Mouse (Mus musculus): ENCODE data around the gene Tnni1. TPM values are rescaled to one million over a fixed set of nuclear protein-coding genes. Genes with fewer than 3 reads are reported as not detected.

Gene Tnni1
- total RNA-seq, 1 experiment = 1.1 TPM

- no peak overlapping the region for H3K9ac ChIP-seq (ENCODE audit: insufficient read depth, low read depth, low read length, poor library complexity, severe bottlenecking)
- H3K27ac ChIP-seq (ENCODE audit: insufficient read depth, low read depth, low read length, poor library complexity, severe bottlenecking) = no peak overlapping the region; the same call in 1 of the 2 replicates
- DNase-seq (ENCODE audit: low read depth, low spot score) = no peak
- H3K4me1 ChIP-seq (ENCODE audit: control insufficient read depth in 2 of 2, insufficient read depth in 2 of 2, low read length in 2 of 2, poor library complexity in 1 of 2) = peaks cover 2 to 14% of the 10 kb centered on the region in 2 experiments; a peak in 2 of 4 replicates
- H3K9me3 ChIP-seq (ENCODE audit: control insufficient read depth, insufficient read depth, low read depth, low read length) = no peaks in the 10 kb centered on the region
- H3K4me3 ChIP-seq (ENCODE audit: insufficient read depth in 1 of 2, low read depth in 1 of 2, low read length in 2 of 2, poor library complexity in 1 of 2, severe bottlenecking in 1 of 2) = no peak overlapping the region
- no peaks in the 10 kb centered on the region for H3K36me3 ChIP-seq (ENCODE audit: control insufficient read depth, insufficient read depth, low read length, poor library complexity, severe bottlenecking)
- TF ChIP-seq CHD2 (IDR thresholded peaks at IDR 0.05; ENCODE audit: low read depth, low read length) (no peak), HCFC1 (IDR thresholded peaks at IDR 0.05; ENCODE audit: borderline replicate concordance, insufficient read depth, low read length) (no peak), MAFK (IDR thresholded peaks at IDR 0.05; ENCODE audit: insufficient read depth, low read depth, low read length) (no peak), ZNF384 (IDR thresholded peaks at IDR 0.05; ENCODE audit: low read depth, low read length) (no peak)
- in situ Hi-C loops (cut with MboI; ENCODE audit: low sequenced_read_pairs in 2 of 2, unreplicated experiment in 2 of 2) = no loop called here
These were observed 76.8 kb downstream of the Tnni1 start for GRCm38 (mm10) chr1:135856070-135856469.

GRCm38 (mm10) chr1:135857137-135857775 is 78.0 kb downstream of the Tnni1 start:
- in situ Hi-C loops (cut with MboI; ENCODE audit: low sequenced_read_pairs in 2 of 2, unreplicated experiment in 2 of 2) = no loop called here
- H3K27ac ChIP-seq (ENCODE audit: insufficient read depth, low read depth, low read length, poor library complexity, severe bottlenecking) = no peak overlapping the region
- H3K4me3 ChIP-seq (ENCODE audit: insufficient read depth in 1 of 2, low read depth in 1 of 2, low read length in 2 of 2, poor library complexity in 1 of 2, severe bottlenecking in 1 of 2) = no peak overlapping the region
- H3K4me1 ChIP-seq (ENCODE audit: control insufficient read depth in 2 of 2, insufficient read depth in 2 of 2, low read length in 2 of 2, poor library complexity in 1 of 2) = peaks cover 2 to 14% of the 10 kb centered on the region in 2 experiments; a peak in 2 of 4 replicates
- H3K9me3 ChIP-seq (ENCODE audit: control insufficient read depth, insufficient read depth, low read depth, low read length) = no peaks in the 10 kb centered on the region
- peak; percentile 31 for DNase-seq (ENCODE audit: low read depth, low spot score)
- H3K9ac ChIP-seq (ENCODE audit: insufficient read depth, low read depth, low read length, poor library complexity, severe bottlenecking) = no peak overlapping the region
- TF ChIP-seq MAFK (IDR thresholded peaks at IDR 0.05; ENCODE audit: insufficient read depth, low read depth, low read length) (no peak), CHD2 (IDR thresholded peaks at IDR 0.05; ENCODE audit: low read depth, low read length) (no peak), HCFC1 (IDR thresholded peaks at IDR 0.05; ENCODE audit: borderline replicate concordance, insufficient read depth, low read length) (no peak), ZNF384 (IDR thresholded peaks at IDR 0.05; ENCODE audit: low read depth, low read length) (no peak), ZC3H11A (IDR thresholded peaks at IDR 0.05; ENCODE audit: borderline replicate concordance, low read depth, low read length) (no peak)
- H3K36me3 ChIP-seq (ENCODE audit: control insufficient read depth, insufficient read depth, low read length, poor library complexity, severe bottlenecking) = no peaks in the 10 kb centered on the region

GRCm38 (mm10) chr1:135858533-135858932 is 79.3 kb downstream of the Tnni1 start:
- H3K4me1 ChIP-seq (ENCODE audit: control insufficient read depth in 2 of 2, insufficient read depth in 2 of 2, low read length in 2 of 2, poor library complexity in 1 of 2) = peaks cover 2 to 14% of the 10 kb centered on the region in 2 experiments; a peak in 2 of 4 replicates
- no peak for TF ChIP-seq ZNF384 (IDR thresholded peaks at IDR 0.05; ENCODE audit: low read depth, low read length)
- no peak for TF ChIP-seq CHD2 (IDR thresholded peaks at IDR 0.05; ENCODE audit: low read depth, low read length)
- TF ChIP-seq HCFC1 (IDR thresholded peaks at IDR 0.05; ENCODE audit: borderline replicate concordance, insufficient read depth, low read length) = no peak
- TF ChIP-seq MAFK (IDR thresholded peaks at IDR 0.05; ENCODE audit: insufficient read depth, low read depth, low read length) = no peak
- TF ChIP-seq ZC3H11A (IDR thresholded peaks at IDR 0.05; ENCODE audit: borderline replicate concordance, low read depth, low read length) = no peak
- no peak overlapping the region for H3K27ac ChIP-seq (ENCODE audit: insufficient read depth, low read depth, low read length, poor library complexity, severe bottlenecking)
- DNase-seq (ENCODE audit: low read depth, low spot score) = no peak
- no peaks in the 10 kb centered on the region for H3K36me3 ChIP-seq (ENCODE audit: control insufficient read depth, insufficient read depth, low read length, poor library complexity, severe bottlenecking)
- no peak overlapping the region for H3K9ac ChIP-seq (ENCODE audit: insufficient read depth, low read depth, low read length, poor library complexity, severe bottlenecking)
- in situ Hi-C loops (cut with MboI; ENCODE audit: low sequenced_read_pairs in 2 of 2, unreplicated experiment in 2 of 2) = no loop called here
- H3K9me3 ChIP-seq (ENCODE audit: control insufficient read depth, insufficient read depth, low read depth, low read length) = no peaks in the 10 kb centered on the region
- no peak overlapping the region for H3K4me3 ChIP-seq (ENCODE audit: insufficient read depth in 1 of 2, low read depth in 1 of 2, low read length in 2 of 2, poor library complexity in 1 of 2, severe bottlenecking in 1 of 2)

Other genes starting within 250 kb of the Tnni1 start
- gene Nav1, start 172.1 kb upstream of the Tnni1 start, total RNA-seq (2012; rRNA removed) = 10.4 and 11.4 TPM in 2 replicates
- 91.6 and 131 TPM in 2 replicates for gene Csrp1, start 59.4 kb upstream of the Tnni1 start, total RNA-seq (2012; rRNA removed)
- gene Phlda3, start 13.3 kb upstream of the Tnni1 start, total RNA-seq (2012; rRNA removed) = 51.1 and 70.7 TPM in 2 replicates
- gene Lad1, start 39.2 kb downstream of the Tnni1 start, total RNA-seq (2012; rRNA removed) = 5.2 and 9.0 TPM in 2 replicates
- 0.69 and 2.5 TPM in 2 replicates for gene Tnnt2, start 56.9 kb downstream of the Tnni1 start, total RNA-seq (2012; rRNA removed)
- 0.05 and 0.09 TPM in 2 replicates for gene Pkp1, start 139.8 kb downstream of the Tnni1 start, total RNA-seq (2012; rRNA removed)
- gene Igfn1, start 226.9 kb downstream of the Tnni1 start, total RNA-seq (2012; rRNA removed) = 0.04 TPM in 1 of 2 replicates, not detected in the other
- 52.8 and 74.5 TPM in 2 replicates for gene Tmem9, start 228.7 kb downstream of the Tnni1 start, total RNA-seq (2012; rRNA removed)